Mouse (Mus musculus) spleen, postnatal 10 days (tissue): ENCODE data around the gene Myh2.
A peak's percentile ranks its signal among the peaks of the same experiment; 100 is the strongest.

Experiments used
- DNase-seq, 2 experiments: peaks; one replicate each; pipeline ENCODE4 v3.0.0; 2021 to 2022; ENCODE audit warnings: low spot score in 2 of 2

The Myh2 gene

DNA sequence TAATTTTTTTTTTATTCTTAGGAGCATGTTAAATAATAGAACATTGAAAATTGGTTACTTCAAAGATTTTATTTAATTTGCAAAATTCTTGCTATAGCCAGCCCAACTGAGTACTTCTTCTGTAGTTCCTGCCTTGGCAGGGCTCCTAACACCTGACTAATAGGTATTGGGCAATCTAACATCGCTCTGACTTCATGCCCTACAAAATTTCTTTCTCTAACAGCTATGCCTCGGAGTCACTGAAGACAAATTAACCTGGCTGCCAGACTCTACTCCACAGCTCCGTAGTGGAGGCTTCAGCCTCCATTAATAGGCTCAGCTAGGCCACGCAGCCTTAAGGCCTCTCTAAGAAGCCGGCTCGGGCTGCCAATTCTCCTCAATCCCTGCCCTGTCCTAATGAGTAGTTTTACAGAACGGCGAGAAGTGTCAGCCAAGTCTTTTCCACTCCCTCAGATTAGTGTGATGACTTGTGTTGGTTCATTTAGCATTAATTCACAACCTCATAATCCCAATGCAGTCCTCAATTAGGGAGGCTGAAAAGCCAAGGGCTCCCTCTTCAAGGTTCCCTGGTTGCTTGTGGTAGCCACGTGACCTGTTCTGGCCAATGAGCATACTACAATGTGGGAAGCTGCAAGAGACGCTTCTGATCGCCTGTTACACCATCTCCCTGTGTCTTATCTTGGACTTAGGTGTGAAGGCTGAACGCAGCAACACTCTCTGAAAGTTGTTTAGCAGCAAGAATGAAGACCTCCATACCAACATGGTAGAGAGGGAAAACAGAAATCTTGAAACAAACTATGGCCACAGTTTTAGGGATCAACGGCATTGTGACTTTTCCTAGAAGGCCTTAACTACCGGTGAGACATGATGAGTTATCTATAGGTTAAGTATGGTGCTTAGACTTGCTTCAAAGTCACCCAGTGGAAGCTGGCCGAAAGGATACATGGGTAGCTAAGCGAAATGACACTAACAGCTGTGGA, 18.9 kb upstream of the Myh2 start:
- DNase-seq, result no peak

DNA sequence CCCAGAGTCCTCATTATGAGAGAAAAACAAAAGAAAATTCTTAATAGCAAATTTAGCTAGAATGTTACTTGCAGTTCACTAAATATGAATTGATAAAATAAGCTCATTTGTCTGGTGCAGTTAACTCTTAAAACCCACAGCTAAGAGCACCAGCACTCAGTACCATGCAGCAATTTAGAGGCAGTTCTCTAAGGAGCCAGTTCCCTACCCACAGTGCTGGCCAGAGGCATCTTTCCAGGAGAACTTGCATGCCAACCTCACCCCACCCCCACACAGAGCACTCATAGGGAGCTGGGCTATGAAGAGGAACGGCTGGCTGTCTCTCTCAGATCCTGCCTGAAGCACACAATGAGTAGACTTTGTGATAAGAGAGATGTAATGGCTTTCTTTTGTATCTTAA, 17.7 kb upstream of the Myh2 start:
- DNase-seq, result no peak

DNA sequence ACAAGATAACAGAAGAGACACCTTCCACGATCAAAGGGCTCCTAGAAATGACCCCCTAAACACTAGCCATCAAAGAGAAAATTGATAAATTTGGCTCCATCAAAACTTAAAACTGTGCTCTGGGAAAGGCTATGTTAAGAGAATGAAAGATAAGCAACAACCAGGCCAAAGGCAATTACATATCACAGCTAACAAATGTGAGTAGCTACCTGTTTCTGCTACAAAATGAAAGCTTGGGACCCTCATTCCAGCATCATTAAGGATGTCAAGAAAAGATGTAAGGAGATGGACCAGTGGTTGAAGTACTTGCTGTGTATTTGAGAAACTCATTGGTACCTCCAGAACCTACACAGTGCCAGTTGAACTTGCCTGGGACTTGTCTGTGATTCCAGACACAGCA, 17.0 kb upstream of the Myh2 start:
- no peak for DNase-seq

DNA sequence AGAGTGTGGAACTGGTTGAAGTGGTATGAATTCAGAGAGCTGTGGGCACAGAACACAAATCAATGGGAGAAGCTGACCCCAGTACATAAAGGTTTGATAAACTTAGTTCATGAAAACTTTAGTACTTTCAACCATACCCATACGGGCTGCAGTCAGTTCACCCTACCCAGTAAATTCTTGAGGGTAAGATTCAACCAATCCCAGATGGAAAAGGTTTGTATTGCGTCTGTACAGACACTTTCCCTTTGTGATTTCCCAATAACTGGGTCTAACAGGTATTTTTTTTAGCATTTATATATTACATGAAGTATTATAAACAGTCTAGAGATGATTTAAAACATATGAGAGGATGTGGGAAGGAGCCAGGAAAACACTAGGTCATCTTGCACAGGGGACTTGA, 15.2 kb upstream of the Myh2 start:
- DNase-seq, result no peak

DNA sequence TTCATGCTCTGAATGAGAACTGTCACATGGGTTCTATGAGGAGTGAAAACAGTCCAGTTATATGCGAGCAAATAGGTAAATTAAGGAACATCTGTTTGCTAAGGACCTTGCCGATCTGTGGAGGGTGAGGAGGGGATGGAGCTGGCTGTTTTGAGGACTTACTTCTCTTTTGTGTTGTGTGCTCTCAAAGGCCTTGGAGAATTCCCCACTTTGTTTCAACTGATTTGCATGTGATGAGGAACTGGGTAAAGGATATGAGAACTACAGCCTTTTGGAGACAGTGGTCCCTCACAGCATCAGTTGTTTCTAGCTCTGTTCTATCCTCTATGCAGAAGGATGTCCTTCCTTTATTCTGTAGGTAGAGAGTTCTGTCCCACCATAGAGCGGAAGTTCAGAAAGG, 10.7 kb upstream of the Myh2 start:
- no peak for DNase-seq

DNA sequence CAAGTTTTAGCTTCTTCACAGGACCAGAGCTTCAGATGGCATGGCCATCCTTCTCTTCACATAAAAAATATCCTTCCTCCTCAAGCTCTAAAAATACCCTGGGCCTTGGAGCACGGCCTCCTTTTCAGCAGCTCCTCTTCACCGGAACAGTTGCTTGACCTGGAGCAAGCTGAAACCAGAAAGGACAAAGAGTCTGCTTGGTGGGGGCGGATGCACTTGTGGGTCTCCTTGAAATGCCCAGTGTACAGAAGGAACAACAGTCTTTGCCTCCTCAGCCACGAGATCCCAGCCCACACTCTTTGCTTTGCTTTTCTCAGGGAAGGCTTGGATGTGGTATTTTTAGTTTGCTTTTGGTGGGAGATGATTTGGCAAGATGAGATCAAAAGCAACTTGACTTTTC, 7.1 kb upstream of the Myh2 start:
- DNase-seq, result no peak

DNA sequence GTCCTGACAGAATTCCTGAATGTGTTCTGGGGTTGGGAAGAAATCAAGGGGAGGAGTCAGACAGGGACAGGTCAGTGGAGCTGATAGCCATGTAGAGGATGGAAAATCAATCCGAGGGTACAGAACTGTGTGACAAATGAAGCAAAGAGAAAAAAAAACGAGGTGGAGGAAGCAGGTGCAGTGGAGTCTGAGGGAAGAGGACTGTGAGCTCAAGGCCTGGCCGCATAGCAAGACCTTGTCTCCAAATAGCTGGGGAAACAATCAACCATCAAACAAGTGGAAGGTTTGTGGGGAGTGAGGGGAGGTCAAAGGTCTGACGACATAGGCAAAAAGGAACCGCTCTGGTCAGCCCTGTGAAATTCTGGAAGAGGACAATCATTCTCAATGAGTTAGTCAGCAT, 6.0 kb upstream of the Myh2 start:
- DNase-seq, result no peak

GRCm38 (mm10) chr11:67169301-67169700, 1.5 kb upstream of the Myh2 start:
- DNase-seq, result no peak

DNA sequence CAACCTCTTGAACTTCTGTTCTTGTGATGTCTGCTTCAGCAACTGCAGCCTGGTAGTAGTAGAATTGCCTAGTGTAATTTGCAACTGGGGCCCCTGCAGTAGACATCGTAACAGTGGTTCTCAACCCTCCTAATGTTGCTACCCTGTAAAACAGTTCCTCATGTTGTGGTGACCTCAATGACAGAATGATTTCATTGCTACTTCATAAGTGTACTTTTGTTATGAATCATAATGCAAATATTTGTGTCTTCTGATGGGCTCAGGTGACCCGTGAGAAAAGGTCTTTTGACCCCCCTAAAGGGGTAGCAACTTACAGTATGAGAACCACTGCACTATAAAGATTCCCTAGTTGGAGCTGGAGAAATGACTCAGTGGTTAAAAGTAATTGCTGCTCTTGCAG, 1.6 kb downstream of the Myh2 start:
- no peak for DNase-seq

GRCm38 (mm10) chr11:67176376-67176775, 5.5 kb downstream of the Myh2 start:
- DNase-seq, result no peak

- DNase-seq, result no peak
These were observed 19.5 kb downstream of the Myh2 start for GRCm38 (mm10) chr11:67190316-67190715.

DNA sequence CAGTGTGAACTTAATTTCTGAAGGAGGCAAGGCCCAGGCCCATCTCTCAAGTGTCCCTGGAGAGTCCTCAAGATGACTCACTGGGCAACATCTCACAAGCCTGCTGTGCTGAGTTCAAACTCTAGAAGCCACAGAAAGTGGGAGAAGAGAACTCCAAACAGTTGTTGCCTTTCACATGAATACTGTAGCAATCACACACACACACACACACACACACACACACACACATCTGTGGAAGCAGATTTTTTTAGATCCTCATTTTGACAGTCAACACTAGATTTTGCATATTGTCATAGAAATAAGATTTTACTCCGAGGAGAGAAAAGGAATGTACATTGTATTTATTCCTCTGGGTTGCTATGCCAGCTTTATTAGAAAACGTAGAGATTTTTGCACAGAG, 20.0 kb downstream of the Myh2 start:
- DNase-seq, result no peak

DNA sequence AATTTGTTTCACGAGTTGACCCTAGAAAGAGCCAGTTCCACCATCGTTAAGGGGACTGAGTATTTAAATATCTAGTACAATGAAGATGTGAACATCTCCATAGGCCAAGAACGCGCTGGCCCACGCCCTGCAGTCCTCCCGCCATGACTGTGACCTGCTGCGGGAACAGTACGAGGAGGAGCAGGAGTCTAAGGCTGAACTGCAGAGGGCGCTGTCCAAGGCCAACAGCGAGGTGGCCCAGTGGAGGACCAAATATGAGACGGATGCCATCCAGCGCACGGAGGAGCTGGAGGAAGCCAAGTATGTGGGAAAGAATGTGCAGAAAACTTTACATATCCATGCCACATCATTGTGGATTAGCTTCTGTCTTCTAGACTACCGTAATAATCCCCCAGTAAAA, 20.7 kb downstream of the Myh2 start:
- no peak for DNase-seq

GRCm38 (mm10) chr11:67199321-67199720, 28.5 kb downstream of the Myh2 start:
- DNase-seq, result no peak

- DNase-seq, result no peak
These were observed 28.9 kb downstream of the Myh2 start, which contains the start of gene Myh1 for GRCm38 (mm10) chr11:67199752-67200151. TSS of gene Myh1 (plus strand) at chr11:67200052.

- DNase-seq, result no peak
These were observed 33.9 kb downstream of the Myh2 start for GRCm38 (mm10) chr11:67204766-67205165.

DNA sequence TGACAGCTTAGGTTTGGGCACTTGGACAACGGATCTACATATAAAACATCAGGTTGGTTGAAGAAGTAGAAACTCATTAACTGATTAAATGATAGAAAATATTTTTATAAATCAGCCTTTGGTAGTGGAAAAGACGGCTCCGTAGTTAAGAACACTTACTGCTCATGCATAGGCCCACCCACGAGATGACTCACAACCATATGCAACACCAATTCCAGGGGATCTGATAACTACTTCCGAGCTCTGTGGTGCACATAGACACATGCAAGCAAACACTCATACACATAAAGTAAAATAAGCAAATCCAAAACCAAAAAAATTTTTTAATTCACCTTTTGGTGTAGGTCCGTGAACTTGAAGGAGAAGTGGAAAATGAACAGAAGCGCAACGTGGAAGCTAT, 51.0 kb downstream of the Myh2 start:
- no peak for DNase-seq

DNA sequence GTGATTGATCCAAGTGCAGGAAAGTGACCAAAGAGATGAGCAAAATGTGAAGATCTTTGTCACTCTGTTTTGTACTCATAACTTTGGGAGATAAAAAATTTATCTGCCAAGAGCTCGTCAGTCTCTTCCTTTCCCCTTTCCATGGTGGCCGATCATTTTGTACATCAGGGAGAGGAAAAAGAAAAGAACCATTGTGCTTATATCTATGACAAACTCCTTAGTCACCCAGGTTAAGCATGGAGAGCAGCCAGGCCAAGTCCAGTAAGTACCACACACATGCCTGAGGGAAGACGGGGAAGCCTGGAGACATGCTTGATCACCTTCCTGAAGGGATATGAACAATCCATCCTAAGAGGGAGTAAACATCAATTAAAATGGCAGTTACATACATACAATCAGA, 53.6 kb downstream of the Myh2 start:
- DNase-seq, result no peak

DNA sequence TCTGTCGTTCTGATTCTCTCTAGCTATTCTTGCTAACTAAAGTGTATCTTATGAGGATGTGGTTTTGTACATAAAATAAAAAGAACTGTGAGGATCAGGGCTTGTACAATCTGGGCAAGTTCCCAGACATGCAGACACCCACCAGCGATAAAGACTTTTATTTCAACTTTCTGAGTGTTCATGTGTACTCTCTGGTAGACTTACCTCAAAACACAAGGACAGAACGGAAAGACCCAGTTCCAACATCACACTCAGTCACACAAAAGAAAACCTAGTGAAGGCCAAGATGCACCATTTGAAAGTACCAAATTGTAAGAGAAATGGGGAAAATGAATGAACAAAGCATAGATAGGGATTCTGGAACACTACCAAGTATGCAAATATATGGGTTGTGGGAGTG, 57.9 kb downstream of the Myh2 start:
- no peak for DNase-seq

DNA sequence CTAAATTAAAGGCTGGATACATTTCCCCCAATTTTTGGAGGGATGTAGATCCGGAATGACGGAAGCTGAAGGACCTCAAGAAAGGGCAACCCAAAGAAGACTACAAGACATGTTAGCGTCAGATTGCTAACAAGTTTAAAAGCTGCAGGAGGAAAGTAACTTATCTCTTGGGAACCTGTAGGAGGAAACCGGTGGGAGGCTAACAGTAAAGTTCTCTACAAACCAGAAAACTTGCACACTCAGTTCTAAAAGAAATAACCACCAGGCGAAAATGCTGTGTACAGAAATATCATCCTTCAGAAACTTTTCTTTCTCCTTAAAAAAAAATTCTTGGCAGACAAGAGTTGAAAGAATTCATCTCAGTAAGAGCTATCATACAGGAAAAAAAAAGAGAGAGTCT, 58.3 kb downstream of the Myh2 start:
- no peak for DNase-seq

GRCm38 (mm10) chr11:67229946-67230345, 59.1 kb downstream of the Myh2 start:
- DNase-seq, result no peak

- DNase-seq, result peak in 1 of 2 experiments; percentile 34
These were observed 65.0 kb downstream of the Myh2 start for GRCm38 (mm10) chr11:67235639-67236358.

DNA sequence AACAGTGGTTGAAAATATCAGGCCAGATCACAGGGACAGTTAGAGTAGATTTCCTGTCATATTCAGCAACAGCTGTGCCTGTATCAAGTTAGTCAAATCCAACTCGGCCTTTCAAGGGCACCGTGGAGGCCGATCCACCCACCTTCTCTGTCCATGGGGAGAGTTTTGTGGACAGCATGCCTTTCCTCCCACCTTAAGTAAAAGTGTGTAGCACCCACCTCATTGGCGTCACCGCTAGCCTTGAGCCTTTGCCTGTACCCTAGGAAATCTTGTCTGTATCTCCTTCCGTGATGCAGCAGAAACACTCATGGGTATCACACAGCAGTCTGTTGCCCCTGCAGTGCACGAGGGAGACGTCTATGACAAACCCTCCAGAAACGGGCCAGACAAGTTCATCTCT, 66.0 kb downstream of the Myh2 start:
- no peak for DNase-seq
